Mouse (Mus musculus) liver (tissue): ENCODE data around the gene Nap1l1.
A peak's percentile ranks its signal among the peaks of the same experiment; 100 is the strongest.

Source experiments
- DNase-seq: peaks from one replicate; pipeline ENCODE4 v3.0.0-alpha.2; 2020; ENCODE audit warnings: mixed read lengths

Nap1l1 gene

DNA sequence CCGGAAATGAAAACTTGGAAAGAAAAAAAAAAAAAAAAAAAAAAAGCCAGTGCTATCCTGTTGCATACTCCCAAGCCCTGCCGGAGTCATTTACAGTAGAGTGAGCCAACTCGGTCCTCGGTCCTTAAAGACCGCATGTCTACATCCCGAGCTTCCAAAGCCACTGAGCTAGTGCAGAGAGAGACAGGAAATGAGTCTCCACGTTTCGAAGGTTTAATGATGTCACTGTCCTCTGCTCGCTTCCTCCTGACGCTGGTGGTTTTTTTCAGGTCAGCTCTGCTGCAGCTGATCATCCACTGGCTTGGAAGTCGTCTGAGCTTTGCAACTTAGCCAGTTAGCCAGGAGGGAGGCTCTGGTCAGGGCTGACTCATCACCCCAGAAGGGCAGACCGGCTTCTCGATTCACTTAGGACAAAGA lies 43.2 kb downstream of the Nap1l1 start:
- DNase-seq: peak; percentile 14

DNA sequence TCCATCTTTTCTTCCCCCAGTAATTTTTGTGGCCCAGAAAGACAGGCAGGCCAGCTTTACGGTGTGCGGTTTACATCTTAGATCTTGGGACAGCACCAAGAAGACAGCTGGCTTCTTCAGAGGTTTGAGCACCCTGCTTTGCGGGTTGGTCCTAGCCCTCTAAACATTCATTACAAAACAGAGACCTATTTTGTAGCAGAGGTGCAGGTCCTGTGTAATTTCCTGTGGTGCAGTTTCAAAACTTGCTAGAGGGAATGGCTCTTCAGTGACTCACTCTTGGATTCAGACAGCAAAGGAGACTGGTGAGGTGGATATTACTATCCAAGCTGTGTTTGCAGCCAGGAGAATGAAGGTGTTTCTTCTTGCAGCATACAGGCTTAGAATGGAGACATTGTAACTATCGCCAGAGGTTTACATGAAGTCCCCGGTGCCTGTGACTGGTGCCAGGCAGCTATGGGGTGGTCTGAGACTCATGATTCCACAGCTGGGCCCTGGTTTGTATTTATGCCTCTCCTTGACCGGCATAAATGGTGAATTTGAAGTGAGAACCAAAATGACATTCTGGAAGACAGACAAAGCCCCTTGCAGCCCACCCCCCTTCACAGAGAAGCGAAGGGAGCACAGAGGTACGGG lies 43.9 kb downstream of the Nap1l1 start:
- no peak for DNase-seq

DNA sequence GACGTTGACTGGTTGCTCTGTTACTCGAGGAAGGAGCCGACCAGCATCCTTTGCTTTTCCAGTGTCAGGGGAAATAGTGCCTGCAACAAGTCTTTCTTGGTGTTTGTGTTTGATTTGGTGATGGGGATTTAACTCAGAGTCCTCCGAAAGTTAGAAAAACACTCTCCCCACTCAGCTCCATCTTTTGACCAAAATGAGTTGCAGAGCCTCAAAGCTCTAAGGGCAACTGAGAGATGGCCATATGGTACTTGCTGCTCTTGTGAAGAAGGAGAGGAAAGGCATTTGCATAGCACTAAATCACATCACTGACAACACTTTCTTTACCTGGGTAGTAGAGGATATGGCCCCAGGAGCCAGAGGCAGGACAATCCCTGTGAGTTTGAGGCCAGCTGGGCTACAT lies 45.3 kb downstream of the Nap1l1 start:
- no peak for DNase-seq

DNA sequence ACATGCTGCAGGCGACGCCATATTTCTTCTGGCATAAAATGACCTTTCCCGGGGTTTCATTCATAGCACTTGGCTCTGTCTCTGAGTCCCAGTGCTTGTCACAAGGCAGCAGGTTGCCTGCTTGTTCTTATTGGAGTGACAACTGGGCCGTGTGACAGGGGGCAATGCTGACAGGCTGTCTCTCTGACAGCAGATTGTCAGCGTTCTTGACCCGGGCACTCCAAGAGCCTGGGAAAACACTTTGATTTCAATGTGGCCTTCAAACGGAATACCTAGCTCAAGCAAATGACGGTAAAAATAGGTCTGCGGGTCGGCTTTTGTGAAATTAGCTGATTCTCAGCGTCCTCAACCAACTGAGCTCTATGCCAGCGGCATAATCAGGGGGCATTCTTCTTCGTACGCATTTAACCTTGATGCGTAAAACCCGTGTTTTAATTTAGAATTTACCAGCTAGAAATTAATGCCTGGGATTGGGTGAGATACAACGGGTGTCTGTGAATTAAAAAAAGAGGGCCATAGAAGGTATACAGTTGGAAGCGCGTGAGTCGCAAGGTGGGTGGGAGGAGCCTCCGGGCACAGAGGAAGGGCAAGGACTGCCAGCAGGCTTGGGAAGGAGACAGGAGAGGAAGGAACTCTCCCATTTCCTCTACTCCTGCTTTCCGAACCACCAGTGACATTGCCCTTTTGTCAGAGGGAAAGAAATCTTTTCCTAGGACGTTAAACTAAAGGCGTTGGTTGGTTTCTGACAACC lies 46.8 kb downstream of the Nap1l1 start:
- no peak for DNase-seq

DNA sequence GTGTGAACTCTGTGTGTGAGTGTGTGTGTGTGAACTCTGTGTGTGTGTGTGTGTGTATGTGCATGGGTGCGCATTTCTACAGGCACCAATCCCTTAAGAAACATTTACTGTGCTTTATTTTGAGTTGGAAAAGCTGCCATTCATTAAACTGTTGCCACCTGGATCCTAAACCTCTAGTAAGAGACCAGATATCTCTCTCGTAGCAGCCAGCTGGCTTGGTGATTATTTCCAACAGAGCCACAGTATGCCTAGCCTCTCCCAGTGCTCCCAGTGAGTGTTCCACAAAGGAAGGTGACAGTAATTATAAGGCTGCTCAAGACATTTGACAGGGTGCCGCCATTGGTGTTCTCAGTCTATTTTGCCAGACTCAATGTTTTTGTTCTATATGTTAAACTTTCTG lies 47.6 kb downstream of the Nap1l1 start:
- DNase-seq: no peak

DNA sequence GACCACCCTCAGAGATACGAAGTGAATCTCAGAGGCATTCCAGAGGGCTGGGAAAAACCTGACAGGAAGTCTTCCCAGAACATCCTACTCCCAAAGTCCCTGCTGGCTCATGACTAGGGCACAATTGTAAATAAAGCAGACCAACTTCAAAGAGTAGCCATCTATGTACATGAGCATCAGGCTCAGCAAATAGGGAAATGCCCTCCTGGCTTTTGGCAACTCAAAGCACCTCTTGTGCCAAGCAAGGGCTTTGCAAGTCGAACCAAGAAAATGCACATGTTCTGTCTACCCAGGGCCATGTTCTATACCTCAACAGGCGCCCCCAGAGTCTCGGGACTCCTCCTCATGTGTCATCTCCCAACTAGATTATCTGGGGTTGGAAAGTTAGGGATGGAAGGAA lies 48.6 kb downstream of the Nap1l1 start:
- DNase-seq: no peak

DNA sequence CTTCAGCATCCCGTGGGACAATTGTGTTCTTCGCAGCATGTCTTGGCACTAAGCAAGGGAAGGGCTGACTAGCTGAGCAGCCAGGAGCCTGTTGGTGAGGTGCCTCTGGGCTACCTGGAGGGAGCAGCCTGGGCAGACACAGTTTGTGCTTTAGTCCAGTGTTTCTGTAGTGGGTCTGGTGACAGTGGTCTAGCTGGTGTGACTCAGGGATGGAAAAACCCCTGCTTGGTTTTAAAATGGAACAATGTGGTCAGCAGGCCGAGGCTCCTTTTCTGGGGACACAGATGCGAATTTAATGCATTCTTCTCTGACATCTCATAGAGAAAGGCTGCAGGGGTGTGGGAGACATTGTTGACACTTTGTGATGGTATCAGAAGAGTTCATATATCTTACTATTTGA lies 49.2 kb downstream of the Nap1l1 start:
- no peak for DNase-seq

DNA sequence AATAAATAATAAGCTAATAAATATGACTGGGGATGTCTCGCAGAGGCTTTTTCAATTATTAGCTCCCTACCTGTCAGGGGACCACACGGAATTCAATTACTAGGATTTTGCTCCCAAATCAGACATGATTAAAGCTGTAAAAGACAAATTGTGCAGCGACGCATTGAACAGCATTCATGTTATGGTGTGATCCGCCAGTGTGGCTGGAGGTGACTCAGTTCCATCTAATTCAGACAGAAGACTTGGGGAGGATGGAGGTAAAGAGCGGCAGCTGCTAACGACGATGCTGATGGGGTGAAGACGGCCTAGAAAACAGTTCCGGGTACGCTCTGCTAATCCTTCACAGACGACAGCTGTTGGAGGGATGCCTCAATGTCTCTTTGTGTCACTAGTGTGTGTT lies 50.9 kb downstream of the Nap1l1 start:
- DNase-seq: no peak

DNA sequence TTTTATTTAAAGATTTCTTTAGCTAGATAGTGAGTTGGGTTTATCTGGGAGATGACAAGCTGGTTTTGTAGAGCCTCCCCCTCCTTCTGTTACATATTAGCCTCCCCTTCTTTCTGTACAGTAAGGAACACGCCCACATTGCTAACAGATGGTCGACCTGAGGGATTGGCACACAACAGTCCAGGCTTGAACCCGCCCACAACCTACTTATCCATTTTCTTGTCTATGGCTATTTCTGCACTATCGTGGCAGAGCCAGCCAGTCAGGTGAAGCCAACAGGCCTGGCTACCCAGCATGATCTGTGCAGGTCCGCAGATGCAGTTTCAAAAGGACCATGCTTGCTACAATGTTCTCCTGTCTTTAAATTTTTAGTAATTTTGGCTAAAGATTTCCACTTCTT lies 54.0 kb downstream of the Nap1l1 start:
- DNase-seq: no peak

DNA sequence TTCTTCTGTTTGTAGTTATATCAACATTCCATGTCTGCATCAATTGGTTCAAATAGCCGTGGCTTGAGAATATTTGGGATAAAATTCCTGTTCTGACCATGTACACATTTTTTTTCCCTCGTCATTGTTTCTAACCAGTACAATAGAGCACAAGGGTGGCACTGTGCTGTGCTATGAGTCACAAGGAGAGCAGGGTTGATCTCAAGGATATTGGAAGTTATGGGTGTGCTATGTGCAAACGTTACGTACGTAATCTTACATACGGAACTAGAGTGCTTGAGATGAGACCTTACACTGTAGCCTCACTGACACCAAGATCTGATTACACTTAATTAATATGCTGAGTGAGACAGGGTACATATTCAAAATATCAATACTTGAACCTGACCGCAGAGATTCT lies 54.6 kb downstream of the Nap1l1 start:
- DNase-seq: no peak

DNA sequence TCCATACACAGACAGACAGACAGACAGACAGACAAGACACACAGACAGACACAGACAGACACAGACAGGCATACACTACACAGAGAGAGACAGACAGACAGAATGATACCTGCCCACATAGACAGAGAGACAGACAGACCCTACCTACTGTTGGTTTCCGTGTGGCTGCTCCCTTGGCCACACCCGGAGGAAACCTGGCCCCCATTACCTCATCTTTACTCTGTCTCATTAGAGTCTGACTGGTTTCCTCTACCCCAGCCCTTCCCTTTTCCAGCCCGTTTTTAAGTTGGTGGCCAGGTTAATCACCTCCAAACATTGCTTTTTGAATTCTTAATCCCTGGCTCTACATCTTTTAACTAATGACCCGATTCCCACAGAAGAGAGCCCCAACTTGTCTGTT lies 55.3 kb downstream of the Nap1l1 start:
- no peak for DNase-seq

DNA sequence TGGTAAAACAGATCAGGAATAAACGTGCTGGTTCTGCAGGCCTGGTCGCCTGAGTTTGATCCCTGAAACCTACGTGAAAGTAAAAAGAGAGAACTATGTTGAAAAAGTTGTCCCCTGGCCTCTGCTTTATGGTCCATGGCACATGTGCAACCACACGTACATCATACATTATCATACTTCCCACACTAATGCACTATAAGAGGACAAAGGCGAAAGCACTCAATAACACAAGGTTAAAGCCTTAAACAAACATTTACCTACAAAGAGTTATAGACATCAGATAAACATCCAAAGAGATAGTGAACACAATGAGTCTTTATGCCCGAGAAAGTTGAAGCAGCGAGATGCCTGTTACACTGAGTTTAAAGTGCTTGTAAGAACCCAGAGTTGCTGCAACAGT lies 57.4 kb downstream of the Nap1l1 start:
- no peak for DNase-seq

DNA sequence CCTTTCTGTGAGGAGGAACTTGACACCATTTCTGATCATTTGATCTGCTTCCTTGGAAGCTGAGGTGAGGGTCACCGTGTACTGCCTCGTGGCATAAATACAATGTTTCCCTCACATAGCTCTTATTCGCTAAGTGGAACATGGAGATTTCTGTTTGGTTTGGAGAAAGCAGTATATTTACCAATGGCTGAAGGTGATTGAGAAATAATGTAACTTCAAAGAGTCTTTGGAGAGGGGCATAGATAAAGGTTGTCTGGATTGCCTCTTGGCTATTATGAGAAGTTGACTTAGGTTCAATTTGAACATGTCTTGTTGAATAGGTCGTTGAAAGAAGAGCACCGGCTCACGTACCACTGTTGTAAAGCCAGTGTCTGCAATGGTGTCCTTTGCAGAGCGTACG lies 61.7 kb downstream of the Nap1l1 start:
- DNase-seq: no peak

DNA sequence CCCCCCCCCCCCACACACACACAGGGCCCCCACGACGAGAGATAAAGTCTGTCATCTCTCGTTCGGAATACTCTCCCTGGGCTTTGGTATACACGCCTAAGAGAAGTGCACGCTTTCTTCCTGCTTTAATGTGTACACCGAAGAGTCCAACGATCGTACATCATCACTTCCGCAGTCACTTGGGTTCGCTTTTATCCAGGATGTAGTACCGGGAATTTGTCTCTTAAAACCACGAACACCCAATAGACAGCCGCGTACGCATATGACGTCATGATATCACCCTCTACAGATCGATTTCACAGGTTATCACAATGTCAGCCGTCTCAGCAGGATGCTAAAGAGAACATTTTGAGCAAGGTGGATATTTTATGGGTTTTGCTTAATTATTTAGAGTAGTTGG lies 64.4 kb downstream of the Nap1l1 start:
- no peak for DNase-seq

DNA sequence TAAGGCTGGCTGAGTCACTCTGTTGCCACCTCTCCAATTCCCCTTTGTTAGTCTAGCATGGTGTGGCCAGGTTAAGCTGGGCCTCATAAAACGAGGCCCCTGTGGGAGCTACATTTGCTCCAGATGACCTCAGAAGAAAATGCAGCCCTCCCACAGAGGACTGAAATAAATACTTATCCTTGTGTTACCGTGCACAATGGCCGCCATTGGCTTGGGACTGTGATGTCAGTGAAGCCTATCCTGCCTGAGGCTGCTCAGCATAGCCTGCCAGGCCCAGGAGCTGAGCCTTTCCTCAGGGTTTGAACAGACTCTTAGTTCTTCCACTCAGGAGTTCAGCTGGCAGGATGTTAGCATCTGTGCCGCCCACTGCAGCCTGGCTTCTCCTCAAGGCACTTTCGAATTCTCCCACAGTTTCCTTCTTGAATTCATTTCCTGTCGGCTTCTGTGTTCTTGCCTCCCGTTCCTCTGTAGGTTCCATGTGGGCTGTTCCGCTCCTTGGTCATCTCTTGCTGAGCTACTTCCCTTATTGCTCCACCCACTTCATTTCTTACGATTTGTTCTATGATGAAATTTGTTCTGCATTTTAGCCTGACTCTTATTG lies 66.8 kb downstream of the Nap1l1 start:
- no peak for DNase-seq

DNA sequence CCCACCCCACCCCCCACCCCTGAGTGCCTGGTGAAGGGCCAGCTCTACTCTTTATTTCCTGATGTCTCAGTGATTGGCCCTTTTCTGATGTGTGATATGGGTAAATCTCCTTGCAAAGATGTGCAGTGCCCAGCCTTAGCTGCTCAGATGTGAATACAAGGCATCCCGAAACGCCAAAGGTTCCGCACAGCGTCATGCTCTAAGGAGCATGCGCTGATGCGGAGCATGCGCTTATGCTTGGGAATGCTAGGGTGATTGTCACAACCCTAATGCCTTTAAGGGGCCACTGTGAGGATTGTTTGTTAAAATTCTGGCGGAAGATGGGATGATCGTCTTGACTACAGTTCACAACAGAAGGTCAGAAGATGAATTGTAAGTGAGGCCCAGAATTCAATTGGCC lies 67.7 kb downstream of the Nap1l1 start:
- DNase-seq: no peak

DNA sequence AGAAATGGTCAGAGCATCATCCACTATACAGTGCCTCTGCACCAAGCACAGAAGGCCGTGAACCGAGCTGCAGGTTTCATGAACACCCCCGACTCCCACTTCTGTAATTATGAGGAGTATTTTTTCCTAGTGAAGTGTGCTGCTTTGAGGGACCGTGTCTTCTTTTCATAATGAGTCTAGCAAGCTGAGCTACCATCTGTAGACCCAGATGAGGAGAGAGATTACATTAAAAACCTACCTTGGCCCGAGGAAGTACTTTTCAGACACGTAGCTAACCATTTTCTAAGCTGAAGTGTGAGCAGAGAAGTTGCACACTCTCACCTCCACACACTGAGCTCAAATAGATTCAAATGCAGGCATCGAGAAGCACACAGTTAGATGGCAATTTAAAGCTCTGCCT lies 70.1 kb downstream of the Nap1l1 start:
- DNase-seq: no peak

DNA sequence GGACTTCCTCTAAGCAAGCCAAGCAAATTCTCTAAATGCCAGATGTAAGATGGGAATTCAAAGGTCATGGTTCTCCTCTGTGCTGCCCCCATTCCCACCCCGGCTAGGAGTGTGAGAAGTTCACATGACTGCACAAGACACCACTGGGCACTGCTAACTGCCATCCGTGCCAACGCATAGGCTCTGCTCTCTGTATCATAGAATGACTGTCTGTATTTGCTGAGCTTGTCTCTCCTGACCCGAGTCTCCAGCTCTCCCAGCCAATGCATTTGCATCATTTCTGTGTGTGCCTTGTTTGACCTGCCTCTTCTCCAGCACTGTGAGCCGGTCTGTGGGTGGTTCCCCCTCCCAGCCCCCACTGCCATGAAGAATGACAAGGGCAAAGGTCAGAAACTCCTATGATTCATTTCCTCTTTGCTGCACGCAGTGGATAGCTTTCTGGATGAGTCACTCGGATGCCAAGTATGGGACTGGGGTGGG lies 70.8 kb downstream of the Nap1l1 start:
- DNase-seq: peak; percentile 60

DNA sequence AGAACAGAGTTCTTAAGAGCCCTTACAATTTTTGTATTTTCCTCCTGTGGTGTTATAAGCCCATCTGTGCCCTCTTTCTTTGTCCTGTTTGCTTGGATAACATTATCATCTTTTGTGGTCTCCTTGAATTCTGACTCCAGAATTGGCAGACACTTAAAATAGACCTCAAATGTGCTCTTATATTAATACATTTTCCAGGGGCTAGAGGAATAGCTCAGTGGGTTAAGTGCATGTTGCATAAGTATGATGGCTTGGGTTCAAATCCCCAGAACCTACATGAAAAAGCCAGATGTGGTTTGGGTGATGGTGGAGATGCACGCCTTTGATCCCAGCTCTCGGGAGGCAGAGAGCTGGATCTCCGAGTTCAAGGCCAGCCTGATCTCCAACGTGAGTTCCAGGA lies 71.3 kb downstream of the Nap1l1 start:
- DNase-seq: no peak

DNA sequence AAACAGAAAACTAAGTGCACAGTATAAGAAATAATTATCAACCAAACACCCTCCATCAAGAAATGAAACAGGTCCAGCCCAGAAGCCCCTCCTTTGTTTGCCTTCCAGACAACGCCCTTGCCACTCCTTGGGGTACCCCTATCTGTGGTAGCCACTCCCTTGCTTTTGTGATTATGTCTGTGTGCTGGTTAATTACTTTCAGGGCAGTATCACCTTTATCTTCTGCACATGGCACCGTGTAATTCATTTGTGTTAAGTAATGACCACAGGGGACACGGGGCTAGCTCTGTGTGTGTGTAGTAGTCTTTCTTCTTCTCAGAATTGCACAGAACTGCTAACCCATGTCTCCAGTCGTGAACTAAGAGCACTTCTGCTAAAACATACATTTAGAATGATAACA lies 72.6 kb downstream of the Nap1l1 start:
- peak; percentile 33 for DNase-seq
